Mouse (Mus musculus) adrenal gland, postnatal 36 days (tissue): ENCODE measurements around the gene Fam19a4. TPM values are rescaled to one million over a fixed set of nuclear protein-coding genes. Genes with fewer than 3 reads are reported as not detected.

Experiments
- DNase-seq, 2 experiments: peaks; one replicate each; pipeline ENCODE4 v3.0.0; 2021; ENCODE audit warnings: mixed read lengths in 1 of 2
- long read RNA-seq, 2 experiments: library from polyadenylated mRNA; stranded (forward); transcript quantifications; one replicate each; pipeline ENCODE4 v2.0.0; 2021; ENCODE audit warnings: borderline sequencing depth in 2 of 2
- total RNA-seq, 2 experiments: library from RNA; stranded (reverse); gene quantifications; 2 replicates each; pipeline ENCODE4 v1.2.3; 2021

The Fam19a4 gene
- total RNA-seq: 1 to 10 TPM in 1 of 2 experiments, under 1 TPM in 1; 0.92 to 2.5 TPM
- long read RNA-seq, experiment 1, partial matches to known transcripts: 0 of 2 reads
- long read RNA-seq, experiment 1, other reads (novel, unspliced or antisense): 2 of 2 reads
- long read RNA-seq, experiment 2, partial matches to known transcripts: 0 of 2 reads
- long read RNA-seq, experiment 2, other reads (novel, unspliced or antisense): 0 of 2 reads

DNA sequence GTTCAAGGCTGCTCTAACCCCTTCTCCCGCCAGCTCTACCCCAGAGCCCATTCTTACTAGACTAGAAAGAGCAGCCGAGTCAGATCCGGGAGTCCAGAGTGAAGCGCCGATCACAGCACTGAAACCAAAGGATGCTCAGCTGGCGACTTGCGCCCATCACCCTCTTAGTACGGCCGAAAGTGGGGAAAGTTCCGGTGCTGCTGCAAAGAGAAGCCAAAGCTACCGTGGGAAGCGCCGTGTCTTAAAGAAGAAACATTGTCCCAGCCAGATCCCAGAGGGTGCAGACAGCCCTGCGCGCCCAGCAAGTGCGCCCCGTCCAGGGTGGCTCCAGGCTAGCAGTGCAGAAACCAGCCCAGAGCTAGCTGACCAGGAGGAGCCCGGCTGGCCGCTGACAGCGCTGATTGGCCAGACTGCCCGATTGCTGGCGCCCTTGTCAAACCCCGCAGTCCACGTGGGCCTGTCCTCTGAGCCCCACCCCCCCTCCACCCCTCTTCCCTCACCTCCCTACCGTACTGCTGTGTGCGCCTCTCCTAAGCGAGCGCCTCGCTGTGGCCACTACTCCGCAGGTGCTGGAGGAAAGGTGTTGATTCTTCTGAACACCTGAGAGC, at the start of gene Fam19a4:
TSS of gene Fam19a4 (minus strand) at position 340 of the 608 bp plus-strand sequence.
- peak; percentile 73 to 80 for DNase-seq

DNA sequence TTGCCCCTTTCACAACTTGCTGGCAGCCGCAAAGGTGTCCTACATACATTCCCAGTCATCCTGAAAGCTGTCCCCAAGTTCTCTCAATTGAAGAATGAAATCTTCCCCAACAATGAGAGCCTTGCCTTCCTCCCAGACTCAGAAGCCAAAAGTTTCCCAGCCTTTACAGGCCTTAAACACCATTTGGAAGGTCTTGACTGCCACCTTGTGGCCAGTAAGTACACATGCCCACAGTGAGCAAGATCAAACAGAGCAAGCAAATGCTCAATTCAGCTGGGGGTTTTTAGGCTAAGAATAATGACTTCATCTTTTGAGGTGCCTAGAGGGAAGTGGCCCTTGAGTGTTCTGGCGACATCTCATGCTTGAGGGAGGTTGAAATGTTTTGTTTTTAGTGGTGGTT, 46.6 kb upstream of the Fam19a4 start:
- peak; percentile 33 to 49 for DNase-seq

DNA sequence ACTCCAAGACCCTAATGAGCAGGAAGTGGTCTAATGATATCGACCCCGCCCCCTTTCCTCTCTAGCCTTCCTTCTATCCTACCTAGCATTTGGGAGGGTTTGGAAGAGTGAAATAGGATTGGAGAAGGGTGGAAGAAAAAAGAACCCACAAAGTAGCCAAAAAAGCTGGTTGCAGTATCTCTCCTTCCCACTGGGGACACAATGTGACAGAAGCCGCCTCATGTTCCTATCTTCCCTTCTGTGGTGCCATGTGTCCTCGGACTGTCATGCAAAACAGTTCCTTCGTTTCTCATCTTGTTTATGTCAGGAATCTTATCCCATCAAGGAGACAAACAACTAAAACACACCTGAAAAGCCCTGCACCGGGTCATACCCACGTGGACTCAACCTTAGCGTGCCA, 45.9 kb upstream of the Fam19a4 start:
- no peak for DNase-seq

DNA sequence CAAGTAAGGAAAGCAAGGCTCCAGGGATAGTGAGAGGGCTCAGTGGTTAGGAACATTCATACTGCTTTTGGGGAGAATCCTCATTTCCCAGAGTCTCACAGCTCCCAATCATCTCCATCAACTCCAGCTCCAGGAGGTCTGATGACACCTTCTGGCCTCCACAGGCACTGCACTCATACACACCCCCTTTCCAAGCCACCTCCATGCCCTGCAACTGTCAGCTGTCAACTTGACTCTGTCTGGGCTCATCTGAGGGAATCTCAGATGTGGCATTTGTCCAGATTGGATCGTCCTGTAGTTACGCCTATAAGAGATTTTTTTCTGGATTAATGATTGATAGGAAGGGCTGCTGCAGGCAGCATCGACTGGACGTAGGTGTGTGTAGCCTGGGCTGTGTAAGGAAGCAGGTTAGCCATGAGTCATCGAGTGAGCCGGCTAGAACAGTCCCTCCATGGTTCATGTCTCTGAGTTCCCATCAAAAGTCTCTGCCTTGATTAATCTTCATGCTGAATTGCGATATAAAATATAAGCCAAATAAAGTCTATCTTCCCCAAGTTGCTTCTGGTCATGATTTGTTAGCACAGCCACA, 44.1 kb upstream of the Fam19a4 start:
- peak; percentile 11 to 47 for DNase-seq

DNA sequence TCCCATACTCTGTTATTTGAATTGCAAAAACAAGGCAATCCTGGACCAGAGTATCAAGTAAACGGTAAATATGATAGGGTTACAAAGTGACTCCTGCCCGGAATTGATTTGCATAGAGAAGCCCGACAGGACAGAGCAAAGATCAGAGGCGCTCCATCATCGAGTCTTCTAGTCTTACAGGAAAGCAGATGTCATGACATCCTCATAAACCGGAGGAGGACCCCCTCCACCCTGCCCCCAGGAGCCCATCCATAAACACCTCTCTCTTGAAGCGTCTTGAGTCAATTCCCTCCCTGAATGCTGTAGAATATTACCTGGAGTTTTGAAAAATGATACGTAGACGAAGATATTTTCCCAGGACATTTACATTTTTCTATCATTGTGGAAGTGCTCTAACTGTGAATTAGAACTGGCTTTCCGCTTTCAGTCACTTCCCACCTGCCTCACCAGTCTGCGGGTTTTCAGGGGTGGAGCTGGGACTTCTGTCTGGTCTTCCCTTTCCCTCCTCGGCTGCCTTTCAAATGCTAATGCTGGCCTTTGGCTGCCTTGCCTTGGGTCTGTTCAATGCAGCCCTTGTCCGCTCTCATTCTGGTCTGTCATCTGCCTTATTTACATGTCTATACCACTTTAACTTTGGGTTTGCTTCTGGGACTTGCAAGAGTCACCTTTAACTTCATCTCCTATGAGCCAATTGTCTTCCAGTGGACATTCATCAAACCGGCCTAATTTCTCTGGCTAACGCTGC, 41.9 kb upstream of the Fam19a4 start:
- DNase-seq: no peak

DNA sequence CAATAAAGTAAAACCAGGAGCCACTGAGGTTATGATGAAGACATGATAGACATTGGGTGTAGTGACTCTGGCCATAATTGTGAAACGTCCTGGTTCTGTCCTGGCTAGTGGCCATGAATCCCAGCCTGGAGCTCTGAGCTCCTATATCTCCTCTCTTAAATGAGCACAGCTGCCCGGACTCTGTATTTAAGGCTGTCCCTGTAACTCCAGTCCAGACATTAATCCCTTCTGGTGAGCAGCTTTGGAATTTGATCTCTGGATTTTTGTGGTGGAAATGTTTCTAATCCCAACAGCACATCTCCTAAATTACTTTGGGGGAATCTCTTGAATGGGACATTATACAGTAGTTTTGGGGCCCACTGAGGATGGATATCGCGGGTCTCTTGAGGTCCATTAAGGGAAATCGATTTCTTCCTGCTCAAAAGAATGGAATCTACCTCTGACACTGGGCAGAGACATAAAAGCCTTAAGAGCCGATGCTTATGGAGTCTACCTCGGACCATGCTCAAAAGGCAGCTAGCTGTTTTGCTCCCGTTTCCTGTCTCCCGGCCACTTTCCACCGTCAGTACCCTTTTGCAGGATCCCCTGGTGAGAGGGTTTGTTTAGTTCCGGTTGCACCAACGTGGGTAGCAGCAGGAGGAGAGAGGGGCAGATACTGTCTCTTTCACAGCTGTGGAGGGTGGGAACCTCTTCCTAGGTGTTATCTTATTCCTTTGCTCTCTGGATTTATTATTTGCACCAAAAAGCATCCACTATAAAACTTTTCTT, 41.2 kb upstream of the Fam19a4 start:
- DNase-seq: no peak

DNA sequence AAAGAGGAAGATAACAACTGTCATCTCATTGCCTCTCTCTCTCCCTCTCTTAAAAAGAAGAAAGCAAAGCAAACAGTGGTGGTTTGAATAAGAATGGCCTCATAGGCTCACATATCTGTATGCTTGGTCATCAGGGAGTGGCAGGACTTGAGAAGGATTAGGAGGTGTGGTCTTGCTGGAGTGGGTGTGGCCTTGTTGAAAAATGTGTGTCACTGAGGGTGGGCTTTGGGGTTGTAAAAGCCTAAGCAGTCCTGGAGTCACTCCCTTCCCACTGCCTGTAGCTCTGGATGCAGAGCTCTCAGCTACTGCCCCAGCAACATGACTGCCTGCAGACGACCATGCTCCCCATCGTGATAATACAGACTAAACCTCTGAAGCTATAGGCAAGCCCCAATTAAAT, 22.1 kb upstream of the Fam19a4 start:
- DNase-seq: no peak

DNA sequence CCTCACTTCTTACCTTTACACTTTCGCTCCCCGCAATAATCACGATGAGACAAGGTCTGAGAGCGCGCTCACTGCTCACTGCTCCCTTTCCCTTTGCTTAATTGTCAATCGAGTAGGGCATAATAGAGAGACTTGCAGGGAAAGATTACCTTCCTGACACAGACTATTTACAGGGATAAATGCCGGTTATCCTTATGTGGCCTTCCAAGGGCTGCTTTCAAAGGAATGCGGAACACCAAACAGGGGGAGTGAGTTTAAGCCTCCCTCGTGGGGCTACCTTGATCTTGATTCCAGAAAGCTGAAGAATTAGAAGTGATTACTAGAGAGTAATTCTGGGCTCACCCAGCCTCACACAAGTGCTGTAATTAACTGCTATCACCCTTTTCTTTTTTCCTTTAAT, 19.8 kb upstream of the Fam19a4 start:
- DNase-seq: no peak

DNA sequence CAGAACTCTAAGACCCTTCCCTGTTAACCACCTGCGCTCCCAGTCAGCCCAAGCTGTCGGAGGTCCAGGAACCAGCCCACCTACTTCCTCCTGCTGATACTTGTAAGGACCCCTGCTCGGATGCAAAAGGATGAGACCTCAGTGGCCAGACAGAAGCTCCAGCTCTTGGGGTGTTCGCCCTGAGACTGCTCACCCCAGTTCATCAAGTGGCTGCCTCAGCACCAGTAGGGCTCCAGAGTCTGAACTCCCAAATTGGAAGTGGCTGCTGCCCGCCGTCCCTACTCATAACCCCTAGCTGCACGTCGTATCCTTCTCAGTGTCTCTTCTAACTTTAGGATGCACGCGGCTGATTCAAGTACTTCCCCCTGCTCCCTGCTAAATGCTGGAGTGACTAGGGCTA, 614 bp downstream of the Fam19a4 start:
- no peak for DNase-seq

DNA sequence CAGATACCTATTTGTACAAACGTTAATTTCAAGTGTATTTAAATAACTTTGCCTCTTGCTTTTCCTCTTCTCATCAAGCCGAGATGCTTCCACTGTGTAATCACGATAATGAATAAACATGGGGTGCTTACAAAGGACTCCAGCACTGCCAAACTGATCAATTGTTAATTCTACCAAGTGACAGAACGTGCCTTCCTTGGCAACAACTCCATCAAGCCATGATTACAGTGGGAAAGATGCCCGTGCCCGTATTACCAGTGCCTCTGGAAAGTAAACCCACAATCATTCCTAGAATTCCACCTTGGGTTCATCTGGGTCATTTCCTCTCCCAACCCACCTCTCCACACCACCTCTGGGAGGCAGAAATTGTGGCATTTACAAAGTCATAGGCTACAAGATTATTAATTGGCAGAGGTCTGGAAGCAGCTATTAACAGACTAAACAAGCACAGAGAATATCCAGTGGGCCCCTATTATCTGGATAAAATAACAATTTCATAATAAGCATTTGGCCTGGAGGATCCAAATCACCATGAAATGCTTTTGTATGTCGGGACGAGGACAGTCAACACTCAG, 7.9 kb downstream of the Fam19a4 start:
- no peak for DNase-seq

DNA sequence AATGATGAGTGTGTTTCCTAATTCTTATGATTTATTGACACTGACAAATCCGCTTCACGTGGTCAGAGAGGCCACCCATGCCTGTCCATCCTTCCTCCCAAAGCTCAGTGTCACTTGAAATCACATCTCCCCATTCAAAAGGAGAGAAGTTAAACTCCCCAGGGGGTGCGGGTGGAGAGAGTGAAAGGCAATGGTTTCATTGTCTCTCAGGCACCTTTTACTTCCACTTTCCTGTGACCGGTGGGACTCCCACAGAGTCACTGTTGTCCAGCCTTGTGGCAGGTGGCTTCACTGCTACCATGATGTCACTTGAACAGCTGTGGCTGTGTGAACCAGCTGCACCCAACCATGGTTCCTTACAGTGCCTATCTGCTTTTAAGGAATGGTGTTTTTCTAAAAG, 11.8 kb downstream of the Fam19a4 start:
- DNase-seq: no peak

DNA sequence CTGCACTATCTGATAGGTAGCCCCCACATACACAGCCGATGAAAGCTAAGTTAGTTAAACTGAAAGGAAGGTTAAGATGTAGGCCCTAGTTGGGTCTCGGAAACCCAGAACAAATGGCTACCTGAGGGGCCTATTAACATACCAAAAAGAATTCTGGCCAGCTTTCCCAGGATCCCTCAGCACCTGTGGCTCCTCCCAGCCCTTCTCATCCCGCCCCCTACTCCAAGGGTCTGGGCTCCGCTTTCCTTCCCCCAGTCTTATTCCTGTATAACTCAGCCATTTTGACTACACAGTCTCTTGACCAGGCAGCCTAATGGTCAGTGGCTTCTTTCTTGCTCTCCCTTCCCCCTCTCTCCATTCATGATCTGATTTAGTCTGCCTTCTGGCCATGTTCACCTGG, 13.7 kb downstream of the Fam19a4 start:
- DNase-seq: no peak

DNA sequence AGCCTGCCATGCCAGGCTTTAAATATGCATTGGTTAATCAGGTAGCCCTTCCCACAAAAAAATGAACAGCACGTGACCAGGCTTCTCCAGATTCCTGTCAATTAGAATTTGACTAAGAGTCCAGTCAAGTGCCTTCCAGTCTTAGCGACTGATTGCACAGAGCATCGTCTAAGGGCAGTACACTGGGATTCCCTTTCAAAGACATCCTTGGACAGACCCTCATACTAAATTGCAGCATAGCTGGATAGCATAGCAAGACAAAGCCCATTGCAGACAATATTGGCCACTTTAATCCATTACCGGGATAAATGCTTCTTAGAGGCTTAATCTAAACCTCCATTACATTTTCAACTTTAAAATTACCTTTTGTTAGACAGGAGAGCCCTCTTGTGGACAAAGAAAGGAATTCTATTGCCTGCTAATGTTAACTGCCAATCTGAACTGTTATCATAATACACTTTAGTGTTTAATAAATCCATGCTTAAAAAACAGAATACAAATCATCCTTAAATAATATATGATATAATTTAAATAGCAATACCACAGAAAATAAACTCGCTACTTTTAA, 33.0 kb downstream of the Fam19a4 start:
- DNase-seq: no peak

DNA sequence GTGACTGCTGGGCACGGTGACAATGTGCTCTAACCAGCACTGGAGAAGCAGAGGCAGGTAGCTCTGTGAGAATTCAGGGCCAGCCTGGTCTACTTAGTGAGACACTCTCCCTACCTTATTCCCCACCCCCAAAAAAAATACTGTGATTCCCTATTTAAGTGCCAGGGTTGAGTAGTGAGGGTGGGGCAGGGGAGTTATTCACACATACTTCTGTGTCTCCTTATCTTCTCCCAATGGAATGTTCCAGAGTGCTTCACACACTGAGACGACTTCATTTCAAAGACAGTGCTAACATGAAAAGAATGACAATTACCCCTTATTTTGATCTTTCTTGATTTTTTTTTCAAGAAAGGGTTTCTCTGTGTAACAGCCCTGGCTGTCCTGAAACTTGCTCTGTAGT, 40.9 kb downstream of the Fam19a4 start:
- DNase-seq: no peak

DNA sequence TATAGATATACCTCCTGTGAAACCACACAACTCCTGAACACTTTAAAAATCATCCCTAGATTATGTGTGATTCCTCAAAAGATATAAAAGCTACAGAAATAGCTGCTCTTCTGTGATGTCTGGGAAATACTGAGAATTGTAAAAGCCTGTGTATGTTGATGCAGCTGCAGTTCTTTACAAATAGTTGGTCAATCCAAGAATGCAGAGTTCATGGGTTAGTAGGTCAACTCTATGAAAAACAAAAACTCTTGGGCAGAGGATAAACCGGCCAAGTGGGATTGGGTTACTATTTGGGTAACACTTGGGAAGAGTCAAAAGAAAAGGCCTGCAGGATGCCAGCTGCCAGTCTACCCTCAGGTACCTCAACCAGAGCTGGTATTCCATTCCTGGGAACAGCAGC, 43.5 kb downstream of the Fam19a4 start:
- DNase-seq: no peak

DNA sequence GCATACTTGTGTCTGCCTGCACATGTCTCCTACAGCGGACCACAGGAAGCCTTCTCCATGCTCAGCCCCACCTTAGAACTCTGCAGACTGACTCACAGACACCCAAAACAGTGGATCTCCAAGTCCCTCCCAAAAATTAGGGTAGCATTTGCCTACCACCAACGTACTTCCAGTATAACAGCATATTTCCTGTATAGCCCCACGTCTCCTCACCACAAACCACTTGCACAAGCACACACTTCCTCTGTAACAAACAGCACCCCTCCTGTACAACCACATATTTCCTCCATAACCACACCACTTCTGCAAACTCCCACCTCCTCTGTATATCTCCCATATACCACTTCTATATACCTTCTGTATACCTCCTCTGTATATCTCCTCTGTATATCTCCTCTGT, 44.2 kb downstream of the Fam19a4 start:
- no peak for DNase-seq

DNA sequence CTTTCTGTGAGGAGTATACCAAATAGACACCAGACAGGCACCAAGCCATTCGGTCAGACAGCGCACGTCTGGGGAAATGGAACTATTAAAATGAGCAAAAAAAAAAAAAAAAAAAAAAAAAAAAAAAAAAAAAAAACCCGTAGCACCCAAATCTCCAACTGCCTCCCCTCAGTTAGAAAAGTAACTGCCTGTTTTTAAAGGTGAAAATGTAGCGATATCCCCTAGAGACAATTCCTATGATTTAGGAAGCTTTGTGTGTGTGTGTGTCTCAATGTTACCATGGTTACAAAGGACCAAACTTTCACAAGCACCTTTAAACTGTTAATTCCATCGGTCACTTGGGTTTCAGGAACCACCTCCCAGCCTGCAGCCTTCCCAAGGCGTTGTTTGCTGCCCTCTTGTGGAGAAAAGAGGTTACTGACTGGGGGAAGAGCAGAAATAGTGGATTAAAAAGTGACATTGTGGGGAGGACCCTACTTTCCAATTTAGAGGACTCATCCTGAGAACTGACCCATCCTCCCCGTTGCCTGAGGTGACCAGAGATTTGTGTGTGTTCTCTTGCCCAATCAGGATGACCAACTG, 53.6 kb downstream of the Fam19a4 start:
- DNase-seq: peak; percentile 53 to 73

DNA sequence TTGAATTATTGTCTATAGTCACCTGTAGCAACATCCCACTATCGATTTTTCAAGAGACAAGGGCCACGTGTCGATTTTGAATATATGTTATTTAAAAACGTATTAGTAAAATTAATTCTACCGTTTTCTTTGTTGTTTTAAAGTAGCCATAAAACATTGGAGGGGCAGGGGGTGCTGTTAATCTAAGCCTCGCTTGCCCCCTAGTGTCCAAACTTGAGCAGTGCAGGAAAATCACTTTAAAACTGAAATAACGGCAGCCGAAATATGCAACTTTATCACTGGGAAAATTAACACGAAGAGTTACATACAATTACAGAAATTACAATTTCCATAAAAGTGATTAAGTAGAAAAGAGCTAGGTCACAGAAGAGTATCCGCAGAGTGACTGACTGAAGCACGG, 55.2 kb downstream of the Fam19a4 start:
- peak; percentile 12 to 39 for DNase-seq

DNA sequence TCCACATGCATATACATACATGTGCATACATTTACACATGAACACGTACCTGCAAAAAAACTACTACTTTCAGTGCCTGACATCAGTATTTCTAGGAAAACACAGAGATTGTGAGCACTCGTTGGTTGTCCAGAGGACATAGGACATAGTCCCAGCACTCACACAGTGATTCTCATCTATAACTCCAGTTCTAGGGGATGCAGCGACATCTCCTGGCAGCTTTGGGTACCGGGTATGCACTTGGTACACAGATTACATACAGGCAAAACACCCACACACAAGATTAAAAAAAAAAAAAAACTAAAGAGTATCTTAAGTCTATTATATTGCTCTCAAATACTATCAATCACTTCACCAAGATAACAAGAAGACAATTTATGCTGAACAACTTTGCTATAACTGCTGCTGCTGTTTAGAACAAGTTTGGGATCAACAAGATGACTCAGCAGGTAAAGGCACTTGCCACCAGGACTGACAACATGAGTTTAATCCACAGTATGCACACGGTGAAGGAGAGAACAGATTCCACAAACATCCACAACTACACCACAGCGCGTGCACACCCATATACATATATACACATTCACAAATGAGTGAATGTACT, 64.6 kb downstream of the Fam19a4 start:
- DNase-seq: no peak

DNA sequence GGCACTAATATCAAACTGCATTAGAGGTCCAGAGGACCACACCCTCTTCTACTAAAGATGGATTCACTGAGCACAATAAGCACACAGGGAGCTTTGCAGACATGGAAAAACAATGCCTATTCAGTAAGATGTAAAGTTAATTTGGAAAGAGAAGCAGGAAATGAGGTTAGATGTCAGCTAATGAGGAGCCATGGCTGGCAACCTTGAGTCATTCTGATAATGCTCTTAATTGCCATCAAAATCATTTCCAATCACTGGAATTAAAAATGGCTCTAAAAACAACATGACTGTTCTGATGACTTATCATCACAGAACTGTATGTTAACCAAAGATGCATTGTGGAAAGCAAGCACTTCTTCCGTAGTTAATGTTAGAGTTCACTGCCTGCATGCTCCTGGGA, 68.5 kb downstream of the Fam19a4 start:
- DNase-seq: no peak

DNA sequence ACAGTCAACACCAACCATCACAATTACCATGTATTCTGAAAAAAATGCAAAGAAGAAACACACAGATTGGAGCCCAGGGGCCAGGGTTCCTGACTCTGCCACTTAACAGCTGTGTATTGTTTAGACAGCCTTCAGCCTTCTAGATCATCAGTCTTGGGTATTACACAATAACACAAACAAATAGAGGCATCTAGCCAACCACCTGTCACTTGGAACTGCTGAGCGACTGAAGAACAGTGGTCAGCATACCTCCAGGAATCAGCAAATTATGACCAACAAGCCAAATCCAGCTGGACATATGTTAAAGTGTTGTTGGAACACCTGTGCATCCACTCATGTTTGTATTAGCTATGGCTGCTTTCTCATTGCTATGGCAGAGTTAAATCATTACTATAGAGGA, 82.7 kb downstream of the Fam19a4 start:
- no peak for DNase-seq
